Mouse (Mus musculus) c-Kit-negative CD71-positive TER-119-positive erythroid progenitor cells, embryonic 14.5 days (primary cell): ENCODE data around the gene Kdelr1.

Source experiments
- DNase-seq: peaks from one replicate; pipeline ENCODE4 v3.0.0-alpha.2; 2013; ENCODE audit warnings: low read depth, low spot score

Gene Kdelr1

DNA sequence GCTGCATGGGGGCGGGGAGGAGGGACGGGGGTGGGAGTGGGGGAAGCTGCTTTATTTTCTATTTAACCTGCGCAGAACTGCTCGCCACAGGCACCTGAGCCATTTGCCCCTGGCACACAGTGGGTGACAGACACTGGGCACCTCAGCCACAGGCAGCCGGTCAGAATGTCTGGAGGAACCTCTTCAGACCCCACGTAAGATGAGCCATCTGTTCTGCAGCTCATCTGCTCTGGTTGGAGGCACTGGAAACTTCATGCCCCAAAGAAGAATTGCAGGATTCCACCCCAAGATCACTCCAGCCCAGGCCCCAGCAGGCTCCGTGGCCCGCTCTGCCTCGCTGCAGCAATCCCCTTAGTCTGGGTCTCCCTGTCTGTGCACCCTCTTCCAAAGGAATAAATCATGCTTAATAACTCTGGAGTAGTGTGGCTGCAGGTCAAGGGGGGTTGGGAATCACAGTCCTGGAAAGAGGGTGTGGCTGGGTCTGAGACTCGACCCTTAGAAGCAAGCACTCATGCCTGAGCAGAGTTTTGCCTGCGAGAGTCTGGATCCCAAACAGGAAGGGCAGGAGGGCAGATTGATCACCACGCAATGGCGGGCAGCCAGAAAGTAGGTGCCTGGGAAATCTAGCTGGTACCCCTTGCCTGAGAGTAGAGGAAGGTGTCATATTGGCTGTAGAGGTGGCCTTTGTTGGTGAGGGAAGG is 44.6 kb downstream of the Kdelr1 start:
- DNase-seq, result no peak

DNA sequence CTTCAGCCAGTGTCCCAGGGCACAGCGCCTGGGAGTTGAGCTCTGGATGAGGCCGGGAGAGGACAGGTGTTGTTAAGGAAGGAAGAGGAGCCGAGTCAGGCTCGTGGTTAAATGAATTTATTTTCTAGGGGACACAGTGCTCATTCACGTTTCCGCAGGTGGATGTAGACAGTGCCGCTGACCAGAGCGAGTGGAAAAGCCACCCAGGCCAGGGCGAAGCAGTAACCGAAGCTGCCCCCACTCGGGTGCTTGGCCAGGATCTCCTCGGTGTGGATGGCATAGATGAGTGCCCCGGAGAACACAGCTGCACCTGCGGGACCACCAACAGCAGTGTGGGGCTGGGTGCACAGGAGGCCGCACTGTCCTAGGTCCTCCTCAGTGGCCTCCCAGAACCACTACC is 45.4 kb downstream of the Kdelr1 start:
- no peak for DNase-seq

- DNase-seq, result no peak
Observed at GRCm38 (mm10) chr7:45919083-45919671, 46.6 kb downstream of the Kdelr1 start.

- no peak for DNase-seq
Observed at GRCm38 (mm10) chr7:45919761-45920160, 47.2 kb downstream of the Kdelr1 start.

GRCm38 (mm10) chr7:45920583-45921241 is 48.1 kb downstream of the Kdelr1 start:
- no peak for DNase-seq

GRCm38 (mm10) chr7:45921242-45921621 is 48.7 kb downstream of the Kdelr1 start, which contains the start of gene Emp3:
TSS of gene Emp3 (minus strand) at chr7:45921404.
- DNase-seq, result no peak

DNA sequence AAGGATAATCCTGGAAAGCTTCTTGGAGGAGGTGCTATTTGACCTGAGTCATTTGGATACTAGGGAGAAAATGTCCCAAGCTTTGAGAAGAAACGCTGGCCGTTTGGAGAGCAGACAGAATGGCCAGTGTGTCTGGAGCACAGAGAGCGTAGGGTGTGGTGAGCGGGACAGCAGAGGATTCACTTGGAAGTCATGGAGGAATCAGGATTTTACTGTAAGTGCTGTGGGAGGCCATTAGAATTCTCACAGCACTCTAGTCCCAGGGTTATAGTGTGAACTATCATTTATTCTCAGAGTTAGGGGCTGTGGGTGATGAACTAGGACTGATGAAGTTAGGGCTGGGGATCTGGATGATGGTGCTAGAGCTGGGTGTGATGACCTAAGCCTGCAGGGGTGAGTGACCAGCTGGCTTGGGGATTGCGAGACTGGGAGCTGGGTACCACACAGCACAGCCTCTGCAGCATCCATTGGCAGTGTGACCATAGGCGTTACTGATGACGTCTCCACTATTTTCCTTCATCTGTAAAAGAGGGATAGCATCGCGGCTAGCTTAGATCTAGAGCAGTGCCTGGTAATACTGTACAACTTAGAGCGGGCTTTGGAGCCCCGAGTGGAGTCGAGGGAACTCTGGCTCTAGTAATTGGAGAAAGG is 49.5 kb downstream of the Kdelr1 start:
- DNase-seq, result no peak

- peak; percentile 77 for DNase-seq
Observed at GRCm38 (mm10) chr7:45922928-45923761, 50.6 kb downstream of the Kdelr1 start.

GRCm38 (mm10) chr7:45923762-45924428 is 51.3 kb downstream of the Kdelr1 start, which contains the start of gene Ccdc114:
TSS of gene Ccdc114 (plus strand) at chr7:45924072.
- no peak for DNase-seq

DNA sequence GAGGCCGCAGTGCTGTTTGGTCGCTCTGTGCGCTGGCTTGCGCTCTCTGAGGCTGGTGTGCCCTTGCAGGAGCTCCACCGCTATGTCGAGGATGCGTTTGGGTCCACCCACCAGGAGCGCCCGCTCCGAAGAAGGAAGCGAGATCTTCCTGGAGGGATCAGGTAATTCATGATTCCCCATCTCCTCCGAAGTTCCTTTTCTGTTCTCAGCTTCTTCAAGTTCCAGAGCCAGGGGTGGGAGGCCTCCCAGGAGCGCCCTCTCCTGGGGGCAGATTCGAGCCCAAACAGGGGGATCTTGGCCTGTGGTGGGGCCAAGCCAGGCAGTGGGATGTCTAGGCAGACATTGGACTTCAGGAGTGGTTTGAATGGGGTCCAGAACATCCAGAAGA is 51.9 kb downstream of the Kdelr1 start:
- DNase-seq, result no peak

DNA sequence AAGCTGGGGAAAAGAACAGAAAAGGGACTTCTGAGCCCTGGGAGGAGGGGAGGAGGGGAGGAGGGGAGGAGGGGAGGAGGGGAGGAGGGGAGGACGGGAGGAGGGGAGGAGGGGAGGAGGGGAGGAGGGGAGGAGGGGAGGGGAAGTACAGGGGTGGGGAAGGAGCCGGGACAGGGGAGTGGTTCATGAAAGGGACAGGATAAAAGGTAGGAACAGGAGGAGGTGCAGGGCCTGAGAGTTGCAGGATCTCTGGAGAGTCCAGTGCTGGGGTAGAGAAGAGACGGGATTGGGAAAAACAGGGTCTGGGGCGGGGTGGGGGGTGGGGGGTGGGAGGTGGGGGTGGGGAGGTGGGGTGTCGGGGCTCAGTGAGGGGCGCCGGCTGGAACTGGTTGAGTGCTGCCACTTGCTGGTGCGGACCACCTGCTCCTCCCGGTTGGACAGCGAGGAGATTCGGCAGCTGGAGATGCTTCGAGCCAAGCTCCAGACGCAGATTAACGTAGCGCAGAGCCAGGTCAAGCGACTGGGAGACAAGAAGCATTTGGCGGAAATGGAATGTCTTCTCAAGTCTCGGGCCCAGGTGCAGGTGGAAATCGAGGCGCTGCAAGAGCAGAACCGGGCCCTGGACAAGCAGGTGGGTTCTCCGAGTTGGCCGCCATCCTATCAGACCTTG is 56.2 kb downstream of the Kdelr1 start:
- no peak for DNase-seq

DNA sequence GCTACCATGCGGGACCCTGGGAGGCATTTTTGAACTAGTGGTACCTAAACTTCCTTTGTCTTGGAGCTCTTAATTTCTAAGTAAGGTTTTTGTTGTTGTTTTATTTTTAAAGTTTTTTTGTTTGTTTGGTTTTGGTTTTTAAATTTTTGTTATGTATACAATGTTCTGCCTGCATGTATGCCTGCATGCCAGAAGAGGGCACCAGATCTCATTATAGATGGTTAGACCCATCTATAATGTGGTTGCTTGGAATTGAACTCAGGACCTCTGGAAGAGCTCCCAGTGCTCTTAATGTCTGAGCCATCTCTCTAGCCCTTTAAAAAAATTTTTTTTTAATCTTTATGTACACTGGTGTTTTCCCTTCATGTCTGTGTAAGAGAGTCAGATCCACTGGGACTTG is 57.1 kb downstream of the Kdelr1 start:
- no peak for DNase-seq
